Mouse (Mus musculus) heart, adult 2 months (tissue): ENCODE data around the gene Pard3.

Experiments used
- CTCF ChIP-seq: fragments of 200-600 bp; IDR thresholded peaks from 2 replicates; pipeline ENCODE4 v1.8.1; 2022; ENCODE audit warnings: antibody characterized with exemption, mild to moderate bottlenecking, moderate library complexity
- EP300 ChIP-seq: fragments of 200-500 bp; IDR thresholded peaks from 2 replicates; pipeline ENCODE4 v1.6.1; 2011; ENCODE audit warnings: low read depth, low read length, control low read depth; ENCODE audit not compliant: insufficient read depth
- POLR2A ChIP-seq: fragments of 200-500 bp; IDR thresholded peaks from 2 replicates; pipeline ENCODE4 v1.6.1; 2011; ENCODE audit warnings: mild to moderate bottlenecking, low read depth, low read length, control low read depth; ENCODE audit not compliant: insufficient read depth

- TF ChIP-seq CTCF = no peak
- TF ChIP-seq POLR2A = no peak
- TF ChIP-seq EP300 = no peak
Measured at GRCm38 (mm10) chr8:127583429-127583828, 519.7 kb downstream of the Pard3 start.
